Mouse (Mus musculus) activated CD4-positive, CD25-positive, alpha-beta regulatory T cell, adult 9 weeks (primary cell): ENCODE results near the gene Olfr27. TPM values are rescaled to one million over a fixed set of nuclear protein-coding genes. Genes with fewer than 3 reads are reported as not detected.

Experiments used
- polyA plus RNA-seq: library from polyadenylated mRNA; unstranded; fragments of 100-300 nt; shearing (Covaris generic); gene quantifications from one replicate; pipeline ENCODE4 v1.2.1, GENCODE M21; 2017

Gene Olfr27
- polyA plus RNA-seq: not detected

DNA sequence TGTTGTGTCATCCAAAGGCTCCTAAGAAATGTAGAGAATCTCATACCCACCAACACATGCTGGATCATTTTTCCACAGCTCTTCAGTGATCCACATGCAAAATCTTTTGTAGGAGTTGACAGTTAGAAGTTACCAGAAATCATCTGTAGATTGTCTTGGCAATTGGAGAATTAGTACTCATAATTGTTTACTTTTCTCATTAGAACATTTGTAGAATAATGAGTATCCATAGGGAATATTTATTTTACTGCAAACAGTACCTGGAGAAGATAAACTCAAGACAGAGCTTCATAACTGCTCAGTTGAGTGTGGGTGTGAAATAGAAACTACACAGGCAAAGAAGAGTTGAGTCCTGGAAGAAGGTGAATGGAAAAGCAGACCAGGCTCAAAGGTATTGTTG is at the start of gene Olfr27:
Olfr27 (plus strand) TSS at position 301 of the 400 bp plus-strand sequence.

GRCm38 (mm10) chr9:39078787-39079186 is 49.1 kb upstream of the Olfr27 start, which contains the start of gene Olfr938:
TSS of gene Olfr938 (minus strand) at chr9:39078887.

GRCm38 (mm10) chr9:39166004-39166403 is 38.1 kb downstream of the Olfr27 start, which contains the start of gene Olfr943:
TSS of gene Olfr943 (plus strand) at chr9:39166304.

Other genes with a start within 250 kb of the Olfr27 start
- gene Olfr930, start 198.3 kb upstream of the Olfr27 start, polyA plus RNA-seq: not detected
- 0.09 TPM for gene Olfr933, start 155.8 kb upstream of the Olfr27 start, polyA plus RNA-seq
- gene Olfr934, start 139.8 kb upstream of the Olfr27 start, polyA plus RNA-seq: not detected
- gene Olfr935, start 128.4 kb upstream of the Olfr27 start, polyA plus RNA-seq: not detected
- not detected for gene Olfr146, start 104.8 kb upstream of the Olfr27 start, polyA plus RNA-seq
- gene Olfr937, start 63.2 kb upstream of the Olfr27 start, polyA plus RNA-seq: not detected
- gene Olfr938, start 49.2 kb upstream of the Olfr27 start, polyA plus RNA-seq: not detected
- gene Olfr943, start 38.2 kb downstream of the Olfr27 start, polyA plus RNA-seq: 0.05 TPM
- not detected for gene Olfr944, start 73.8 kb downstream of the Olfr27 start, polyA plus RNA-seq
- gene Olfr1537, start 121.9 kb downstream of the Olfr27 start, polyA plus RNA-seq: not detected
- gene Olfr945, start 148.7 kb downstream of the Olfr27 start, polyA plus RNA-seq: not detected
- not detected for gene Olfr948, start 197.9 kb downstream of the Olfr27 start, polyA plus RNA-seq